Mouse (Mus musculus): ENCODE results near the gene Uqcc2. TPM values are rescaled to one million over a fixed set of nuclear protein-coding genes. Genes with fewer than 3 reads are reported as not detected.

Uqcc2 gene
- total and polyA plus RNA-seq, 3 experiments = 126 to 240 (median 198) TPM

GRCm38 (mm10) chr17:27158439-27158838 lies 24.7 kb upstream of the Uqcc2 start:
- Histone ChIP-seq H3K27ac (ENCODE audit: insufficient read depth, low read depth) (no peak overlapping the region), H3K4me1 (ENCODE audit: control insufficient read depth in 1 of 2, insufficient read depth in 2 of 2) (peaks cover 8 to 57% of the 10 kb centered on the region in 2 experiments), H3K9me3 (replicated peaks; ENCODE audit: low read length) (no peaks in the 10 kb centered on the region), H3K9ac (ENCODE audit: insufficient read depth, low read depth) (no peak overlapping the region), H3K27me3 (replicated peaks) (no peaks in the 10 kb centered on the region), H3K4me2 (ENCODE audit: insufficient read depth, low read depth, poor library complexity, severe bottlenecking) (no peak overlapping the region), H3K36me3 (replicated peaks in 1 of 2; ENCODE audit: control insufficient read depth in 1 of 2, insufficient read depth in 1 of 2, low read length in 1 of 2) (peaks cover 67 to 97% of the 10 kb centered on the region in 2 experiments), H3K4me3 (replicated peaks in 1 of 3; ENCODE audit: low read depth in 2 of 3, low read length in 2 of 3, poor library complexity in 1 of 3) (no peak overlapping the region), H3K79me2 (replicated peaks; ENCODE audit: control insufficient read depth, extremely low read depth, insufficient read depth, poor library complexity, severe bottlenecking) (peaks cover 18% of the 10 kb centered on the region)
- no peak for DNase-seq (ENCODE audit: extremely low read depth)
- dilution Hi-C loops (cut with MboI; ENCODE audit: extremely low pct_ligation_motif_present, extremely low pct_unique_long_range_greater_than_20kb, low sequenced_read_pairs) = no loop called here
- in situ Hi-C loops (cut with MboI; ENCODE audit: low pct_ligation_motif_present, low pct_unique_long_range_greater_than_20kb, low sequenced_read_pairs) = no loop called here
- TF ChIP-seq TCF12 (IDR thresholded peaks at IDR 0.05; ENCODE audit: low read depth, low read length) (no peak), UBTF (IDR thresholded peaks at IDR 0.05; ENCODE audit: low read depth, low read length) (no peak), JUND (conservative IDR thresholded peaks at IDR 0.05; ENCODE audit: low read depth, low read length) (no peak), IRF4 (IDR thresholded peaks at IDR 0.05; ENCODE audit: low read depth, low read length) (no peak), RAD21 (IDR thresholded peaks at IDR 0.05; ENCODE audit: low read depth, low read length) (no peak), TBP (conservative IDR thresholded peaks at IDR 0.05; ENCODE audit: low read depth, low read length) (no peak)

DNA sequence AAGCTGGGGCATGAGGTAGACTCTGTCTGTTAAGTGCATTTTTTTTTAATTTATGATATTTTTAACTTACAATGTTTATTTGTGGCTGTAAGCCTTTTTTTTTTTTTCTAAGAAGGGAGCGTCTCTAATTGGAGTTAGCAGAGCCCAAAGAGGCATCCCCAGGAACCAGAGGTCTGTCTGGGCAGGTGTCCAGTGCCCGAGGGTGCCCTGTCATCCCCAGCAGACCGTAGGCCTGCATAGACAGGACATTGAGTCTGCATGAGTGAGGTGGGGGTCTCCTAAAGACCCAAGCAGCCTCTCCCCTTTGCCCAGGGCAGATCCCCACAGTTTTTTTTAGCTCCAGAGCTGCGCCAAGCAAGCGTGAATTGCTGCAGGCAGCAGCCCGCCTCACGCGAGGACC lies 22.0 kb upstream of the Uqcc2 start:
- Histone ChIP-seq H3K4me3 (replicated peaks in 1 of 3; ENCODE audit: low read depth in 2 of 3, low read length in 2 of 3, poor library complexity in 1 of 3) (no peak overlapping the region), H3K36me3 (replicated peaks in 1 of 2; ENCODE audit: control insufficient read depth in 1 of 2, insufficient read depth in 1 of 2, low read length in 1 of 2) (peaks cover 83 to 100% of the 10 kb centered on the region in 2 experiments), H3K9me3 (replicated peaks; ENCODE audit: low read length) (no peaks in the 10 kb centered on the region), H3K9ac (ENCODE audit: insufficient read depth, low read depth) (no peak overlapping the region), H3K4me1 (ENCODE audit: control insufficient read depth in 1 of 2, insufficient read depth in 2 of 2) (peaks cover 0 to 32% of the 10 kb centered on the region in 2 experiments; a peak in 2 of 4 replicates), H3K4me2 (ENCODE audit: insufficient read depth, low read depth, poor library complexity, severe bottlenecking) (no peak overlapping the region), H3K27ac (ENCODE audit: insufficient read depth, low read depth) (no peak overlapping the region), H3K27me3 (replicated peaks) (no peaks in the 10 kb centered on the region), H3K79me2 (replicated peaks; ENCODE audit: control insufficient read depth, extremely low read depth, insufficient read depth, poor library complexity, severe bottlenecking) (peaks cover 3% of the 10 kb centered on the region; the same call in 1 of the 2 replicates)
- TF ChIP-seq ZNF384 (IDR thresholded peaks at IDR 0.05; ENCODE audit: low read depth, low read length) (no peak), HCFC1 (IDR thresholded peaks at IDR 0.05; ENCODE audit: low read depth, low read length) (no peak), MAFK (IDR thresholded peaks at IDR 0.05; ENCODE audit: insufficient replicate concordance, low read length) (no peak), UBTF (IDR thresholded peaks at IDR 0.05; ENCODE audit: low read depth, low read length) (no peak), IRF4 (IDR thresholded peaks at IDR 0.05; ENCODE audit: low read depth, low read length) (no peak)
- in situ Hi-C loops (cut with MboI; ENCODE audit: low pct_ligation_motif_present, low pct_unique_long_range_greater_than_20kb, low sequenced_read_pairs) = no loop called here
- dilution Hi-C loops (cut with MboI; ENCODE audit: extremely low pct_ligation_motif_present, extremely low pct_unique_long_range_greater_than_20kb, low sequenced_read_pairs) = no loop called here
- DNase-seq (ENCODE audit: extremely low read depth) = no peak

DNA sequence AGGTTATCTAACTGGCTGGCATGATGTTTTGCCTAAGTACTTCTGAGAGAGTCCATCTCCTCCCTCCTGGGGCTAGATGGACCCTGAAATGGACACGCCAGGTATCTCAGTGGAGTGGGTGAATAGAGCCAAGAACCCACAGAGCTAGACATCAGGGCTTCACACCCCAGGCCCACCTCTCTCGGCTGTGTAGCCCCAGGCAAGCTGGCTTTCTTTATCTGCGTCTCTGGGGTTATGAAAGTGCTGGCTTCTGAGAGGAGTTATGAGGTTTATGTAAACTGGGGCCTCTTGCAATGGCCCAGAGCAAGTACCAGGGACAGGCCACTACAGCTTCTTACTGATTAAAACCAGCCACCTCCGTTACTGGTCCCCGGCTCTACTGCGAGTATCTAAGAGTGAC lies 21.2 kb upstream of the Uqcc2 start:
- Histone ChIP-seq H3K4me2 (ENCODE audit: insufficient read depth, low read depth, poor library complexity, severe bottlenecking) (no peak overlapping the region), H3K9me3 (replicated peaks; ENCODE audit: low read length) (no peaks in the 10 kb centered on the region), H3K36me3 (replicated peaks in 1 of 2; ENCODE audit: control insufficient read depth in 1 of 2, insufficient read depth in 1 of 2, low read length in 1 of 2) (peaks cover 83 to 100% of the 10 kb centered on the region in 2 experiments), H3K79me2 (replicated peaks; ENCODE audit: control insufficient read depth, extremely low read depth, insufficient read depth, poor library complexity, severe bottlenecking) (no peaks in the 10 kb centered on the region; the same call in 1 of the 2 replicates), H3K27ac (ENCODE audit: insufficient read depth, low read depth) (no peak overlapping the region), H3K4me3 (replicated peaks in 1 of 3; ENCODE audit: low read depth in 2 of 3, low read length in 2 of 3, poor library complexity in 1 of 3) (no peak overlapping the region), H3K4me1 (ENCODE audit: control insufficient read depth in 1 of 2, insufficient read depth in 2 of 2) (peaks cover 0 to 25% of the 10 kb centered on the region in 2 experiments; a peak in 2 of 4 replicates), H3K9ac (ENCODE audit: insufficient read depth, low read depth) (no peak overlapping the region), H3K27me3 (replicated peaks) (no peaks in the 10 kb centered on the region)
- in situ Hi-C loops (cut with MboI; ENCODE audit: low pct_ligation_motif_present, low pct_unique_long_range_greater_than_20kb, low sequenced_read_pairs) (no loop called here), dilution Hi-C loops (cut with MboI; ENCODE audit: extremely low pct_ligation_motif_present, extremely low pct_unique_long_range_greater_than_20kb, low sequenced_read_pairs) (no loop called here)
- no peak for TF ChIP-seq RAD21 (IDR thresholded peaks at IDR 0.05; ENCODE audit: low read depth, low read length)
- no peak for DNase-seq (ENCODE audit: extremely low read depth)

Measured in CH12.LX (cell line).